Mouse (Mus musculus): ENCODE measurements around the gene Itpkb. TPM values are rescaled to one million over a fixed set of nuclear protein-coding genes. Genes with fewer than 3 reads are reported as not detected.
A peak's percentile ranks its signal among the peaks of the same experiment; 100 is the strongest.

Itpkb gene
- polyA plus RNA-seq, 1 experiment = 12.4 TPM

- TF ChIP-seq POLR2A (IDR thresholded peaks at IDR 0.05; ENCODE audit: insufficient read depth, low read length) = no peak
- TF ChIP-seq CTCF (IDR thresholded peaks at IDR 0.05; ENCODE audit: low read depth, low read length) = no peak
- no peak for TF ChIP-seq EP300 (IDR thresholded peaks at IDR 0.05; ENCODE audit: insufficient read depth, low read depth, low read length)
- Histone ChIP-seq H3K4me1 (ENCODE audit: control insufficient read depth, insufficient read depth, low read length) (no peaks in the 10 kb centered on the region), H3K27me3 (ENCODE audit: control insufficient read depth, insufficient read depth, low read length, poor library complexity, severe bottlenecking) (no peaks in the 10 kb centered on the region), H3K27ac (ENCODE audit: insufficient read depth, low read length) (no peak overlapping the region), H3K4me3 (ENCODE audit: low read depth, low read length) (no peak overlapping the region), H3K9me3 (replicated peaks; ENCODE audit: control insufficient read depth, insufficient read depth, low read length, poor library complexity, severe bottlenecking) (no peaks in the 10 kb centered on the region), H3K9ac (ENCODE audit: low read depth, poor library complexity, severe bottlenecking) (no peak overlapping the region), H3K36me3 (ENCODE audit: control insufficient read depth, insufficient read depth, low read length, poor library complexity, severe bottlenecking) (no peaks in the 10 kb centered on the region)
Observed at GRCm38 (mm10) chr1:180318407-180318806, 11.9 kb upstream of the Itpkb start.

DNA sequence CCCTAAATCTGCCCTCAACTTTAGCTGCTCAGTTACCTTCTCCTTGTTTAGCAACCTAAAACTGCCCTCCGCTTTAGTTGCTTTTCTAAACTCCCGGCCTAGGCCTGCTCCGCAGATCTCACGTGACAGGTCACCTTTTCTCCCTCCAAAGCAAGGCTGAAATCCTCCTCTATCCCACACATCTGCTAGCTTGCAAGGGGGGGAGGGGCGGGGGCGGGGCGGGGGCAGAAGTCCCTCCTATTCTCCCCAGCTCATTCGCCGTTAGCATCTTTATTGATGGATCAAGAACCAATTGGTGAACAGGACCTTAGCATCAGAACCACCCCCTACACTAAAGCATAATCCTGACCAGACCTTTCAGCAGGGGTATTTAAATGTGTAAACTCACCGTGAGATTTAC is 10.4 kb upstream of the Itpkb start:
- Histone ChIP-seq H3K9me3 (replicated peaks; ENCODE audit: control insufficient read depth, insufficient read depth, low read length, poor library complexity, severe bottlenecking) (no peaks in the 10 kb centered on the region), H3K27ac (ENCODE audit: insufficient read depth, low read length) (no peak overlapping the region), H3K9ac (ENCODE audit: low read depth, poor library complexity, severe bottlenecking) (no peak overlapping the region), H3K4me1 (ENCODE audit: control insufficient read depth, insufficient read depth, low read length) (no peaks in the 10 kb centered on the region), H3K4me3 (ENCODE audit: low read depth, low read length) (peak overlapping the region; percentile 39), H3K36me3 (ENCODE audit: control insufficient read depth, insufficient read depth, low read length, poor library complexity, severe bottlenecking) (no peaks in the 10 kb centered on the region), H3K27me3 (ENCODE audit: control insufficient read depth, insufficient read depth, low read length, poor library complexity, severe bottlenecking) (no peaks in the 10 kb centered on the region)
- no peak for TF ChIP-seq POLR2A (IDR thresholded peaks at IDR 0.05; ENCODE audit: insufficient read depth, low read length)
- TF ChIP-seq CTCF (IDR thresholded peaks at IDR 0.05; ENCODE audit: low read depth, low read length) = no peak
- TF ChIP-seq EP300 (IDR thresholded peaks at IDR 0.05; ENCODE audit: insufficient read depth, low read depth, low read length) = no peak

DNA sequence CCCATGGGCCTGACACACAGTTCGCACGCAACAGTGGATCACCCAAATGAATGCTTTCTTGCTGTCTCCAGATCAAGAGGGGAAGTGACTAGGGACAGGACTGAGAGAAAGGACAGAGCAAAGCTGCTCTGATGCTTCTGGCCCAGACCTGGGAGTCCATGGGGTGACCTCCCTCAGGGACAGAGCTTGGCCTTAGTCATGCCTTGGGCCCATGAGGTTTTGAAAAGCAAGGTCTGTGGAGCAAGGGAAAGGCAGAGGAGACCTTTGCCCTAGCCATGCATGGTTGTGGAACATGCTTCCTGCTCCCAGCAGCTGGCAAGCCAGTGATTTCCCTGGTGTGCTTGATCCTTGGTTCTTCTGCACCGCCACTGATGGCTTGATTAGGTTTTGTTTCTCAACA is 7.4 kb upstream of the Itpkb start:
- Histone ChIP-seq H3K9ac (ENCODE audit: low read depth, poor library complexity, severe bottlenecking) (no peak overlapping the region), H3K4me1 (ENCODE audit: control insufficient read depth, insufficient read depth, low read length) (no peaks in the 10 kb centered on the region), H3K27ac (ENCODE audit: insufficient read depth, low read length) (no peak overlapping the region), H3K27me3 (ENCODE audit: control insufficient read depth, insufficient read depth, low read length, poor library complexity, severe bottlenecking) (no peaks in the 10 kb centered on the region), H3K9me3 (replicated peaks; ENCODE audit: control insufficient read depth, insufficient read depth, low read length, poor library complexity, severe bottlenecking) (no peaks in the 10 kb centered on the region), H3K36me3 (ENCODE audit: control insufficient read depth, insufficient read depth, low read length, poor library complexity, severe bottlenecking) (no peaks in the 10 kb centered on the region), H3K4me3 (ENCODE audit: low read depth, low read length) (no peak overlapping the region)
- TF ChIP-seq EP300 (IDR thresholded peaks at IDR 0.05; ENCODE audit: insufficient read depth, low read depth, low read length) (no peak), POLR2A (IDR thresholded peaks at IDR 0.05; ENCODE audit: insufficient read depth, low read length) (no peak), CTCF (IDR thresholded peaks at IDR 0.05; ENCODE audit: low read depth, low read length) (no peak)

- Histone ChIP-seq H3K27ac (ENCODE audit: insufficient read depth, low read length) (no peak overlapping the region), H3K4me1 (ENCODE audit: control insufficient read depth, insufficient read depth, low read length) (no peaks in the 10 kb centered on the region), H3K9me3 (replicated peaks; ENCODE audit: control insufficient read depth, insufficient read depth, low read length, poor library complexity, severe bottlenecking) (no peaks in the 10 kb centered on the region), H3K9ac (ENCODE audit: low read depth, poor library complexity, severe bottlenecking) (no peak overlapping the region), H3K36me3 (ENCODE audit: control insufficient read depth, insufficient read depth, low read length, poor library complexity, severe bottlenecking) (no peaks in the 10 kb centered on the region), H3K27me3 (ENCODE audit: control insufficient read depth, insufficient read depth, low read length, poor library complexity, severe bottlenecking) (no peaks in the 10 kb centered on the region), H3K4me3 (ENCODE audit: low read depth, low read length) (no peak overlapping the region)
- TF ChIP-seq POLR2A (IDR thresholded peaks at IDR 0.05; ENCODE audit: insufficient read depth, low read length) (no peak), EP300 (IDR thresholded peaks at IDR 0.05; ENCODE audit: insufficient read depth, low read depth, low read length) (no peak), CTCF (IDR thresholded peaks at IDR 0.05; ENCODE audit: low read depth, low read length) (no peak)
Observed at GRCm38 (mm10) chr1:180323491-180323890, 6.8 kb upstream of the Itpkb start.

- Histone ChIP-seq H3K9me3 (replicated peaks; ENCODE audit: control insufficient read depth, insufficient read depth, low read length, poor library complexity, severe bottlenecking) (no peaks in the 10 kb centered on the region), H3K36me3 (ENCODE audit: control insufficient read depth, insufficient read depth, low read length, poor library complexity, severe bottlenecking) (no peaks in the 10 kb centered on the region), H3K27ac (ENCODE audit: insufficient read depth, low read length) (no peak overlapping the region), H3K27me3 (ENCODE audit: control insufficient read depth, insufficient read depth, low read length, poor library complexity, severe bottlenecking) (no peaks in the 10 kb centered on the region), H3K4me3 (ENCODE audit: low read depth, low read length) (no peak overlapping the region), H3K4me1 (ENCODE audit: control insufficient read depth, insufficient read depth, low read length) (no peaks in the 10 kb centered on the region), H3K9ac (ENCODE audit: low read depth, poor library complexity, severe bottlenecking) (no peak overlapping the region)
- TF ChIP-seq CTCF (IDR thresholded peaks at IDR 0.05; ENCODE audit: low read depth, low read length) (no peak), EP300 (IDR thresholded peaks at IDR 0.05; ENCODE audit: insufficient read depth, low read depth, low read length) (no peak), POLR2A (IDR thresholded peaks at IDR 0.05; ENCODE audit: insufficient read depth, low read length) (no peak)
Observed at GRCm38 (mm10) chr1:180324271-180324670, 6.0 kb upstream of the Itpkb start.

- Histone ChIP-seq H3K36me3 (ENCODE audit: control insufficient read depth, insufficient read depth, low read length, poor library complexity, severe bottlenecking) (no peaks in the 10 kb centered on the region), H3K27ac (ENCODE audit: insufficient read depth, low read length) (no peak overlapping the region), H3K4me1 (ENCODE audit: control insufficient read depth, insufficient read depth, low read length) (no peaks in the 10 kb centered on the region), H3K9ac (ENCODE audit: low read depth, poor library complexity, severe bottlenecking) (no peak overlapping the region), H3K27me3 (ENCODE audit: control insufficient read depth, insufficient read depth, low read length, poor library complexity, severe bottlenecking) (peaks cover 10% of the 10 kb centered on the region), H3K4me3 (ENCODE audit: low read depth, low read length) (no peak overlapping the region), H3K9me3 (replicated peaks; ENCODE audit: control insufficient read depth, insufficient read depth, low read length, poor library complexity, severe bottlenecking) (no peaks in the 10 kb centered on the region)
- TF ChIP-seq CTCF (IDR thresholded peaks at IDR 0.05; ENCODE audit: low read depth, low read length) (no peak), EP300 (IDR thresholded peaks at IDR 0.05; ENCODE audit: insufficient read depth, low read depth, low read length) (no peak), POLR2A (IDR thresholded peaks at IDR 0.05; ENCODE audit: insufficient read depth, low read length) (no peak)
Observed at GRCm38 (mm10) chr1:180328794-180329665, 1.3 kb upstream of the Itpkb start.
